Mouse (Mus musculus) lung, adult 2 months (tissue): ENCODE results near the gene Lats2.

ENCODE experiments used
- CTCF ChIP-seq: fragments of 200-500 bp; IDR thresholded peaks from 2 replicates; pipeline ENCODE4 v1.5.1; 2011; ENCODE audit warnings: mild to moderate bottlenecking, low read length, control low read depth; ENCODE audit not compliant: insufficient read depth
- POLR2A ChIP-seq: fragments of 200-500 bp; IDR thresholded peaks from 2 replicates; pipeline ENCODE4 v1.6.1; 2011; ENCODE audit warnings: low read depth, mild to moderate bottlenecking, control low read depth, low read length, borderline replicate concordance; ENCODE audit errors: extremely low read depth

GRCm38 (mm10) chr14:57663630-57664029, 94.6 kb downstream of the Lats2 start:
- no peak for TF ChIP-seq CTCF
- TF ChIP-seq POLR2A, result no peak
